Mouse (Mus musculus): ENCODE measurements around the gene Gdpd5. TPM values are rescaled to one million over a fixed set of nuclear protein-coding genes. Genes with fewer than 3 reads are reported as not detected.
A peak's percentile ranks its signal among the peaks of the same experiment; 100 is the strongest.

Gene Gdpd5
- polyA plus RNA-seq, 1 experiment from 2014 or later: 53.2 TPM

- Histone ChIP-seq H3K36me3 (peaks cover 58% of the 10 kb centered on the region), H3K9me3 (no peaks in the 10 kb centered on the region), H3K4me2 (no peak overlapping the region), H3K4me1 (replicated peaks) (peaks cover 8% of the 10 kb centered on the region), H3K27ac (no peak overlapping the region), H3K9ac (no peak overlapping the region), H3K4me3 (no peak overlapping the region), H3K27me3 (no peaks in the 10 kb centered on the region)
- WGBS: 86% methylated on average over 4 of the region's 4 CpGs
- no peak for ATAC-seq (ENCODE audit: low FRiP score)
These were observed 33.8 kb downstream of the Gdpd5 start for GRCm38 (mm10) chr7:99415045-99415444.

GRCm38 (mm10) chr7:99419311-99419710 lies 38.1 kb downstream of the Gdpd5 start:
- Histone ChIP-seq H3K9ac (no peak overlapping the region), H3K27me3 (no peaks in the 10 kb centered on the region), H3K36me3 (peaks cover 26% of the 10 kb centered on the region), H3K9me3 (no peaks in the 10 kb centered on the region), H3K4me3 (no peak overlapping the region), H3K27ac (no peak overlapping the region), H3K4me2 (no peak overlapping the region), H3K4me1 (replicated peaks) (peaks cover 22% of the 10 kb centered on the region)
- 81% methylated on average over 3 of the region's 3 CpGs for WGBS
- ATAC-seq (ENCODE audit: low FRiP score): no peak

GRCm38 (mm10) chr7:99421006-99421405 lies 39.8 kb downstream of the Gdpd5 start:
- no peaks in the 10 kb centered on the region for H3K27me3 ChIP-seq
- WGBS: 87% methylated on average over 6 of the region's 6 CpGs
- ATAC-seq (ENCODE audit: low FRiP score): no peak

GRCm38 (mm10) chr7:99424538-99425155 lies 43.4 kb downstream of the Gdpd5 start:
- H3K4me3 ChIP-seq: no peak overlapping the region
- no peaks in the 10 kb centered on the region for H3K9me3 ChIP-seq
- no peaks in the 10 kb centered on the region for H3K27me3 ChIP-seq
- H3K4me1 ChIP-seq (replicated peaks): peaks cover 54% of the 10 kb centered on the region
- H3K36me3 ChIP-seq: peaks cover 34% of the 10 kb centered on the region
- H3K27ac ChIP-seq: peak overlapping the region; percentile 76
- ATAC-seq (ENCODE audit: low FRiP score): 0 out of 2 replicates have a peak, but pooled peaks have one; percentile 34
- no peak overlapping the region for H3K9ac ChIP-seq
- 44% methylated on average over 8 of the region's 8 CpGs for WGBS
- H3K4me2 ChIP-seq: no peak overlapping the region

More at GRCm38 (mm10) chr7:99421006-99421405, 39.8 kb downstream of the Gdpd5 start:
- peaks cover 32% of the 10 kb centered on the region for H3K4me1 ChIP-seq (replicated peaks)
- H3K4me3 ChIP-seq: no peak overlapping the region
- H3K36me3 ChIP-seq: peaks cover 25% of the 10 kb centered on the region
- H3K27ac ChIP-seq: no peak overlapping the region
- H3K9me3 ChIP-seq: no peaks in the 10 kb centered on the region
- no peak overlapping the region for H3K9ac ChIP-seq
- no peak overlapping the region for H3K4me2 ChIP-seq

GRCm38 (mm10) chr7:99425706-99426105 lies 44.5 kb downstream of the Gdpd5 start:
- Histone ChIP-seq H3K4me1 (replicated peaks) (peaks cover 50% of the 10 kb centered on the region), H3K9me3 (no peaks in the 10 kb centered on the region), H3K4me2 (no peak overlapping the region)

GRCm38 (mm10) chr7:99427031-99427430 lies 45.8 kb downstream of the Gdpd5 start:
- H3K4me1 ChIP-seq (replicated peaks): peaks cover 52% of the 10 kb centered on the region
- peaks cover 34% of the 10 kb centered on the region for H3K36me3 ChIP-seq
- no peak for ATAC-seq (ENCODE audit: low FRiP score)
- H3K27ac ChIP-seq: no peak overlapping the region; the same call in 1 of the 2 replicates
- H3K4me2 ChIP-seq: no peak overlapping the region
- no peak overlapping the region for H3K4me3 ChIP-seq
- no peak overlapping the region for H3K9ac ChIP-seq
- no peaks in the 10 kb centered on the region for H3K27me3 ChIP-seq
- 56% methylated on average over 10 of the region's 10 CpGs for WGBS
- H3K9me3 ChIP-seq: no peaks in the 10 kb centered on the region

More at GRCm38 (mm10) chr7:99425706-99426105, 44.5 kb downstream of the Gdpd5 start:
- Histone ChIP-seq H3K4me3 (no peak overlapping the region), H3K27ac (peak overlapping the region; percentile 35; the same call in 1 of the 2 replicates), H3K27me3 (no peaks in the 10 kb centered on the region), H3K36me3 (peaks cover 34% of the 10 kb centered on the region), H3K9ac (peak overlapping the region; percentile 2; the same call in 1 of the 2 replicates)
- ATAC-seq (ENCODE audit: low FRiP score): no peak
- WGBS: 78% methylated on average over 4 of the region's 4 CpGs

GRCm38 (mm10) chr7:99427987-99428386 lies 46.8 kb downstream of the Gdpd5 start:
- no peaks in the 10 kb centered on the region for H3K9me3 ChIP-seq
- peaks cover 34% of the 10 kb centered on the region for H3K36me3 ChIP-seq
- no peak for ATAC-seq (ENCODE audit: low FRiP score)
- no peak overlapping the region for H3K9ac ChIP-seq
- H3K27me3 ChIP-seq: no peaks in the 10 kb centered on the region
- 91% methylated on average over 3 of the region's 3 CpGs for WGBS
- H3K4me3 ChIP-seq: no peak overlapping the region
- H3K4me2 ChIP-seq: no peak overlapping the region
- H3K27ac ChIP-seq: no peak overlapping the region
- H3K4me1 ChIP-seq (replicated peaks): peaks cover 57% of the 10 kb centered on the region

GRCm38 (mm10) chr7:99428836-99429235 lies 47.6 kb downstream of the Gdpd5 start:
- no peak overlapping the region for H3K4me2 ChIP-seq
- peaks cover 33% of the 10 kb centered on the region for H3K36me3 ChIP-seq
- WGBS: 91% methylated on average over 5 of the region's 5 CpGs
- H3K4me1 ChIP-seq (replicated peaks): peaks cover 56% of the 10 kb centered on the region
- H3K9me3 ChIP-seq: no peaks in the 10 kb centered on the region
- H3K4me3 ChIP-seq: no peak overlapping the region
- H3K9ac ChIP-seq: no peak overlapping the region
- no peak overlapping the region for H3K27ac ChIP-seq
- no peaks in the 10 kb centered on the region for H3K27me3 ChIP-seq
- ATAC-seq (ENCODE audit: low FRiP score): no peak

- 55% methylated on average over 6 of the region's 6 CpGs for whole genome bisulfite sequencing
- Histone ChIP-seq H3K9me3 (no peaks in the 10 kb centered on the region), H3K4me1 (replicated peaks) (peaks cover 56% of the 10 kb centered on the region), H3K4me2 (no peak overlapping the region), H3K9ac (no peak overlapping the region), H3K4me3 (no peak overlapping the region), H3K27me3 (no peaks in the 10 kb centered on the region), H3K27ac (peak overlapping the region; percentile 67), H3K36me3 (peaks cover 28% of the 10 kb centered on the region)
- ATAC-seq (ENCODE audit: low FRiP score): no peak
These were observed 48.6 kb downstream of the Gdpd5 start for GRCm38 (mm10) chr7:99429786-99430185.

- no peak overlapping the region for H3K9ac ChIP-seq
- H3K4me1 ChIP-seq (replicated peaks): peaks cover 56% of the 10 kb centered on the region
- no peak overlapping the region for H3K4me3 ChIP-seq
- ATAC-seq (ENCODE audit: low FRiP score): no peak
- H3K36me3 ChIP-seq: peaks cover 23% of the 10 kb centered on the region
- H3K27me3 ChIP-seq: no peaks in the 10 kb centered on the region
- H3K9me3 ChIP-seq: no peaks in the 10 kb centered on the region
- peak overlapping the region; percentile 67; the same call in 1 of the 2 replicates for H3K27ac ChIP-seq
- H3K4me2 ChIP-seq: no peak overlapping the region
- WGBS: 76% methylated on average over 11 of the region's 11 CpGs
These were observed 49.0 kb downstream of the Gdpd5 start for GRCm38 (mm10) chr7:99430246-99430645.

- peaks cover 65% of the 10 kb centered on the region for H3K4me1 ChIP-seq (replicated peaks)
- H3K4me2 ChIP-seq: no peak overlapping the region
- 44% methylated on average over 14 of the region's 14 CpGs for WGBS
These were observed 51.0 kb downstream of the Gdpd5 start for GRCm38 (mm10) chr7:99432248-99432647.

GRCm38 (mm10) chr7:99432863-99433262 lies 51.6 kb downstream of the Gdpd5 start:
- H3K27ac ChIP-seq: peak overlapping the region; percentile 79; the same call in 1 of the 2 replicates
- no peaks in the 10 kb centered on the region for H3K27me3 ChIP-seq
- H3K9ac ChIP-seq: 0 out of 2 replicates have a peak overlapping the region, but pooled peaks have one; percentile 2
- no peak overlapping the region for H3K4me3 ChIP-seq
- H3K9me3 ChIP-seq: no peaks in the 10 kb centered on the region
- ATAC-seq (ENCODE audit: low FRiP score): no peak
- WGBS: 92% methylated on average over 6 of the region's 6 CpGs
- no peak overlapping the region for H3K4me2 ChIP-seq
- peaks cover 63% of the 10 kb centered on the region for H3K4me1 ChIP-seq (replicated peaks)
- H3K36me3 ChIP-seq: peaks cover 10% of the 10 kb centered on the region; the same call in 1 of the 2 replicates

More at GRCm38 (mm10) chr7:99432248-99432647, 51.0 kb downstream of the Gdpd5 start:
- H3K36me3 ChIP-seq: peaks cover 11% of the 10 kb centered on the region; the same call in 1 of the 2 replicates
- no peak; the same call in 1 of the 2 replicates for ATAC-seq (ENCODE audit: low FRiP score)
- no peaks in the 10 kb centered on the region for H3K27me3 ChIP-seq
- H3K9me3 ChIP-seq: no peaks in the 10 kb centered on the region
- H3K4me3 ChIP-seq: no peak overlapping the region
- peak overlapping the region; percentile 43; the same call in 1 of the 2 replicates for H3K9ac ChIP-seq
- peak overlapping the region; percentile 79 for H3K27ac ChIP-seq

Measured in hindbrain, embryonic 13.5 days (tissue).